Mouse (Mus musculus) liver, embryonic 11.5 days (tissue): ENCODE measurements around the gene Gm11627. TPM values are rescaled to one million over a fixed set of nuclear protein-coding genes. Genes with fewer than 3 reads are reported as not detected.

Experiments used
- ATAC-seq: fragments of 200-750 bp; cut with Nextera tagmentation; replicated peaks from 2 replicates; pipeline ENCODE4 v1.8.0; 2017; ENCODE audit warnings: moderate number of reproducible peaks, mild to moderate bottlenecking, moderate TSS enrichment, moderate library complexity; ENCODE audit not compliant: low FRiP score
- DNase-seq: peaks from one replicate; pipeline ENCODE4 v3.0.0-alpha.2; 2017; ENCODE audit warnings: low spot score
- H3K27ac ChIP-seq: fragments of 300-500 bp; sonication (generic); 2 replicates; pipeline ENCODE4 v1.5.1; 2014; ENCODE audit warnings: mild to moderate bottlenecking, low read depth, low read length, control low read depth
- H3K27me3 ChIP-seq: fragments of 300-500 bp; sonication (generic); replicated peaks from 2 replicates; pipeline ENCODE4 v1.6.1; 2014; ENCODE audit warnings: low read length, mixed read lengths; ENCODE audit not compliant: control insufficient read depth, insufficient read depth
- H3K36me3 ChIP-seq: fragments of 300-500 bp; sonication (generic); 2 replicates; pipeline ENCODE4 v1.6.1; 2014; ENCODE audit warnings: mild to moderate bottlenecking, low read length, moderate library complexity, mixed read lengths; ENCODE audit not compliant: control insufficient read depth, insufficient read depth
- H3K4me1 ChIP-seq: fragments of 300-500 bp; sonication (generic); replicated peaks from 2 replicates; pipeline ENCODE4 v1.6.1; 2014; ENCODE audit warnings: low read length, mixed read lengths; ENCODE audit not compliant: control insufficient read depth, insufficient read depth
- H3K4me2 ChIP-seq: fragments of 300-500 bp; sonication (generic); 2 replicates; pipeline ENCODE4 v1.6.1; 2014; ENCODE audit warnings: mild to moderate bottlenecking, control low read depth, moderate library complexity
- H3K4me3 ChIP-seq: fragments of 300-500 bp; sonication (generic); 2 replicates; pipeline ENCODE4 v1.5.1; 2014; ENCODE audit warnings: low read depth, low read length, control low read depth
- H3K9ac ChIP-seq: fragments of 300-500 bp; sonication (generic); 2 replicates; pipeline ENCODE4 v1.6.1; 2014; ENCODE audit warnings: low read depth, low read length, control low read depth
- H3K9me3 ChIP-seq: fragments of 300-500 bp; sonication (generic); 2 replicates; pipeline ENCODE4 v1.6.1; 2016; ENCODE audit warnings: low read length, inconsistent platforms, mixed read lengths; ENCODE audit not compliant: control insufficient read depth
- whole genome bisulfite sequencing: fragments of 180-500 bp; shearing (Covaris S2); extraction: QIAGEN DNeasy Blood & Tissue Kit; methylation state at CpG from one replicate; pipeline ENCODE4 v1.1.7; 2014; 5-methylcytosine and 5-hydroxymethylcytosine counted together
- polyA plus RNA-seq: library from polyadenylated mRNA; unstranded; fragments of >200 nt; fragmentation: Nextera tagmentation; extraction: Ambion mirVana; gene quantifications from 2 replicates; pipeline ENCODE4 v1.2.1, GENCODE M21; 2014

The Gm11627 gene
- polyA plus RNA-seq, 1 experiment from 2014 or later: 1.4 TPM

DNA sequence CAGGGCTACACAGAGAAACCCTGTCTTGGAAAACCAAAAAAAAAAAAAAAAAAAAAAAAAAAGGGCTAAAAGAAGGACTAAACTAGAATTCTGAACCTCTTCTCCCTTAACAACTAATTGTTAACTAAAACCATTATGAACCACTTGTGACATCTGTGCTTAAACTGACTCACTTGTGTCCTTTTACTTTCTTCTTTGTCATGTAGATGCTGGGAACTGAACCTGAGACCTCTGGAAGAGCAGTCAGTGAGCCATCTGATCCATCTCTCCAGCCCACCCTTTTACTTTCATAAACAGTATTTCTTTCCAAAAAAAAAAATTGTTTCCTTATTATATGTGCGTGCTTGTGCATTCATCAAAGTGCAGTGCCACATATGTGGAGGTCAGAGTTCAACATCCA lies 39.6 kb downstream of the Gm11627 start:
- Histone ChIP-seq H3K4me3 (no peak overlapping the region), H3K9ac (no peak overlapping the region), H3K27me3 (no peaks in the 10 kb centered on the region), H3K36me3 (no peaks in the 10 kb centered on the region; the same call in 1 of the 2 replicates), H3K4me1 (peaks cover 9% of the 10 kb centered on the region), H3K9me3 (no peaks in the 10 kb centered on the region), H3K27ac (no peak overlapping the region), H3K4me2 (no peak overlapping the region)
- ATAC-seq (no peak), DNase-seq (no peak)
- 89% methylated on average over 1 of the region's 1 CpGs for WGBS

GRCm38 (mm10) chr11:102536210-102536609 lies 43.1 kb downstream of the Gm11627 start:
- no peak overlapping the region for H3K9ac ChIP-seq
- no peaks in the 10 kb centered on the region for H3K27me3 ChIP-seq
- H3K9me3 ChIP-seq: no peaks in the 10 kb centered on the region
- H3K4me1 ChIP-seq: peaks cover 6% of the 10 kb centered on the region; the same call in 1 of the 2 replicates
- 66% methylated on average over 3 of the region's 3 CpGs for WGBS
- ATAC-seq (no peak), DNase-seq (no peak)
- H3K36me3 ChIP-seq: no peaks in the 10 kb centered on the region; the same call in 1 of the 2 replicates
- no peak overlapping the region for H3K4me2 ChIP-seq
- no peak overlapping the region for H3K27ac ChIP-seq
- H3K4me3 ChIP-seq: no peak overlapping the region

DNA sequence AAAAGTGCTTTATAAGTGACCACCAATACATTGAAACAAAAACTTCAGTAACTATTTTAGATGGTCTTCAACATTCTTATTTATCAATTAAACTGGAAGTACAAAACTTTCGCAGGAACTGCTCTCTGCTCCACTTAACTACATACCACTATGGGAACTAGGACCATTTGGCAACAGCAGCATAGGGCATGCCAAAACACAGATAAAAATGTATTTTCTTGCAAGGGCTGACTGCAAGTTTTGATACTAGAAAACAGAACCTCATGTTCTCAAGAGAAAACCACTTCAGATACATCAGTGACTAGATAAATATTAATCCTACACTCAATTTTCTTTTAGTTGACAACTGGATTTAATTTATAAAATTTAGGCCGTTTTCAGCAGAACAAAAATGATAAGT lies 45.2 kb downstream of the Gm11627 start:
- DNase-seq (no peak), ATAC-seq (no peak)
- H3K4me2 ChIP-seq: no peak overlapping the region
- no peaks in the 10 kb centered on the region; the same call in 1 of the 2 replicates for H3K36me3 ChIP-seq
- no peak overlapping the region for H3K27ac ChIP-seq
- H3K9me3 ChIP-seq: no peaks in the 10 kb centered on the region
- 87% methylated on average over 2 of the region's 2 CpGs for WGBS
- H3K4me3 ChIP-seq: no peak overlapping the region
- H3K4me1 ChIP-seq: no peaks in the 10 kb centered on the region
- H3K27me3 ChIP-seq: no peaks in the 10 kb centered on the region
- H3K9ac ChIP-seq: no peak overlapping the region

GRCm38 (mm10) chr11:102531425-102531824 lies 47.8 kb downstream of the Gm11627 start:
- Histone ChIP-seq H3K36me3 (no peaks in the 10 kb centered on the region), H3K27ac (no peak overlapping the region), H3K9me3 (no peaks in the 10 kb centered on the region), H3K4me3 (no peak overlapping the region), H3K9ac (no peak overlapping the region), H3K4me2 (no peak overlapping the region), H3K4me1 (no peaks in the 10 kb centered on the region), H3K27me3 (no peaks in the 10 kb centered on the region)
- DNase-seq (no peak), ATAC-seq (no peak)
- 66% methylated on average over 5 of the region's 5 CpGs for WGBS

Other genes with a start within 250 kb of the Gm11627 start
- 191 and 229 TPM in 2 replicates for gene Slc4a1, start 213.3 kb downstream of the Gm11627 start, polyA plus RNA-seq
- gene Rundc3a, start 186.1 kb downstream of the Gm11627 start, polyA plus RNA-seq: 1.8 and 2.6 TPM in 2 replicates
- 282 and 283 TPM in 2 replicates for gene Slc25a39, start 171.5 kb downstream of the Gm11627 start, polyA plus RNA-seq
- gene Grn, start 149.1 kb downstream of the Gm11627 start, polyA plus RNA-seq: 68.1 and 69.5 TPM in 2 replicates
- gene Fam171a2, start 131.8 kb downstream of the Gm11627 start, polyA plus RNA-seq: 1.8 and 2.0 TPM in 2 replicates
- gene Itga2b, start 109.3 kb downstream of the Gm11627 start, polyA plus RNA-seq: 76.2 and 80.3 TPM in 2 replicates
- gene Gpatch8, start 23.1 kb downstream of the Gm11627 start, polyA plus RNA-seq: 30.0 and 35.4 TPM in 2 replicates
- 8.4 and 9.0 TPM in 2 replicates for gene Fzd2, start 24.9 kb upstream of the Gm11627 start, polyA plus RNA-seq
- gene Meioc, start 84.3 kb upstream of the Gm11627 start, polyA plus RNA-seq: 0.25 and 0.36 TPM in 2 replicates
- 39.9 and 42.5 TPM in 2 replicates for gene Ccdc43, start 118.3 kb upstream of the Gm11627 start, polyA plus RNA-seq
- 1.4 and 2.0 TPM in 2 replicates for gene Adam11, start 182.0 kb upstream of the Gm11627 start, polyA plus RNA-seq
- gene Gjc1, start 240.2 kb upstream of the Gm11627 start, polyA plus RNA-seq: 20.8 and 21.7 TPM in 2 replicates